Mouse (Mus musculus): ENCODE results near the gene Lmx1b. TPM values are rescaled to one million over a fixed set of nuclear protein-coding genes. Genes with fewer than 3 reads are reported as not detected.

The Lmx1b gene
- polyA plus RNA-seq, 1 experiment, result 3.7 TPM

GRCm38 (mm10) chr2:33515856-33516255 is 124.5 kb downstream of the Lmx1b start:
- no peak overlapping the region for H3K27ac ChIP-seq (ENCODE audit: insufficient read depth, low read depth, low read length)
- WGBS, result 47% methylated on average over 19 of the region's 19 CpGs

GRCm38 (mm10) chr2:33515431-33515830 is 124.9 kb downstream of the Lmx1b start:
- DNase-seq, result no peak
- H3K36me3 ChIP-seq (ENCODE audit: control insufficient read depth, insufficient read depth, low read length), result no peaks in the 10 kb centered on the region
- H3K4me3 ChIP-seq (ENCODE audit: insufficient read depth, low read depth, low read length), result no peak overlapping the region
- TF ChIP-seq CTCF (conservative IDR thresholded peaks at IDR 0.05; ENCODE audit: insufficient read depth, insufficient read length, low read depth, low read length) (no peak), POLR2A (IDR thresholded peaks at IDR 0.05; ENCODE audit: low read depth, low read length) (no peak)
- WGBS, result 69% methylated on average over 8 of the region's 8 CpGs
- no peaks in the 10 kb centered on the region for H3K4me1 ChIP-seq (ENCODE audit: control insufficient read depth, insufficient read depth, low read length)
- H3K27me3 ChIP-seq (replicated peaks; ENCODE audit: control insufficient read depth, insufficient read depth, low read length), result no peaks in the 10 kb centered on the region
- H3K27ac ChIP-seq (ENCODE audit: insufficient read depth, low read depth, low read length), result no peak overlapping the region

More at GRCm38 (mm10) chr2:33515856-33516255, 124.5 kb downstream of the Lmx1b start:
- no peak for TF ChIP-seq CTCF (conservative IDR thresholded peaks at IDR 0.05; ENCODE audit: insufficient read depth, insufficient read length, low read depth, low read length)
- no peak for TF ChIP-seq POLR2A (IDR thresholded peaks at IDR 0.05; ENCODE audit: low read depth, low read length)
- Histone ChIP-seq H3K4me1 (ENCODE audit: control insufficient read depth, insufficient read depth, low read length) (no peaks in the 10 kb centered on the region), H3K36me3 (ENCODE audit: control insufficient read depth, insufficient read depth, low read length) (no peaks in the 10 kb centered on the region), H3K27me3 (replicated peaks; ENCODE audit: control insufficient read depth, insufficient read depth, low read length) (no peaks in the 10 kb centered on the region), H3K4me3 (ENCODE audit: insufficient read depth, low read depth, low read length) (no peak overlapping the region)
- DNase-seq, result no peak

Other genes starting within 250 kb of the Lmx1b start
- gene Zbtb34, start 209.2 kb downstream of the Lmx1b start, polyA plus RNA-seq (2012; rRNA removed), result 5.1 and 6.2 TPM in 2 replicates
- 14.2 and 15.0 TPM in 2 replicates for gene Zbtb43, start 172.0 kb downstream of the Lmx1b start, polyA plus RNA-seq (2012; rRNA removed)
- 29.2 and 34.5 TPM in 2 replicates for gene Mvb12b, start 247.4 kb upstream of the Lmx1b start, polyA plus RNA-seq (2012; rRNA removed)